ENCODE assay signal across 9 mouse cellular contexts in the genomic region with DNA sequence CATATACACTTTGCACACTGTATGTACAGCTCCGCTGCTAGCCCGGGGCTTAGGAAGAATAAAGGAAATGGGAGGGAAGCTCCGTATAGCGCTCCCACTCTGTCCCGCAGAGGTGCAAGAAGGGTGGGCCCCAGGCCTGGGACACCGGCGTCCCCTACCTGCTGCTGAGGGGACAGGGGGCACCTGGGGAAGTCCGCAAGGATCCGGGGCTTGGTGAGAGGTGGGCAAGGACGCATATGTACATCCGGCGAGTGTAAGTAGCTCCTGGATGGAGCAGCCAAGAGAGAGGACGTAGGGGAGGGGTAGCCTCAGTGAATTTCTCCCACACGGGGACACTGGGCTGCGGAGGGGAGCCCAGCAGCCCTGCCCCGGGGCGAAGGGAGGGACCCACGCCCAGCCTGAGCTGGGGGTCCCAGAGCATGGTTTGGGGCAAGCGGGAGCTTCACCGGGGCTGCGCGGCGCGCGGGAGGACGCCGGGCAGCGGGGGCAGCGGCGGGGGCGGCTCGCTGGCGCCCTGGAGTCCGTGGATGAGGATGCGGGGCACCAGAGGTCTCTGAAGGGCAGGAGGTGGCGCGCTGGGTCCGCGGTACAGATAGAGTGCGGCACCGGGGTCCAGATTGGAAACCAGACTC. TPM values are rescaled to one million over a fixed set of nuclear protein-coding genes. Genes with fewer than 3 reads are reported as not detected.
DNase-seq lines count a peak whose midpoint lies in the region; ATAC-seq and TF ChIP-seq lines count a peak whose summit lies in the region.
"Had no signal": no experiment of that assay in that cellular context is flagged by ENCODE, and none has a peak within 500 bp of the region (broad histone marks: within the 10 kb centered on the region; RNA-seq: fewer than 3 reads in every experiment).

No protein-coding gene starts in this region.

- no peak for ATAC-seq in heart, embryonic 12.5 days (ENCODE audit: insufficient number of reproducible peaks, low FRiP score)
- no peak for ATAC-seq in forebrain, embryonic 16.5 days

- H3K27ac ChIP-seq in heart, embryonic 12.5 days (ENCODE audit: poor library complexity, severe bottlenecking): no peak overlapping the region
- no peak overlapping the region for H3K27ac ChIP-seq in ES-E14 (ENCODE audit: insufficient read depth, low read depth, low read length, poor library complexity, severe bottlenecking)
- no peak overlapping the region for H3K27ac ChIP-seq in forebrain, embryonic 16.5 days (ENCODE audit: low read length)
- H3K27ac ChIP-seq in midbrain, embryonic 10.5 days (replicated peaks): peak overlapping the region; percentile 84

- H3K36me3 ChIP-seq in heart, embryonic 12.5 days: peaks cover 16% of the 10 kb centered on the region
- H3K36me3 ChIP-seq in ES-E14 (ENCODE audit: control insufficient read depth, insufficient read depth, low read length, poor library complexity, severe bottlenecking): peaks cover 4% of the 10 kb centered on the region; the same call in 1 of the 2 replicates
- H3K36me3 ChIP-seq in forebrain, embryonic 16.5 days (ENCODE audit: control insufficient read depth, insufficient read depth): no peaks in the 10 kb centered on the region
- 0 out of 2 replicates have a peak, but pooled peaks cover 9% of the 10 kb centered on the region for H3K36me3 ChIP-seq in midbrain, embryonic 10.5 days

- intact Hi-C loops in heart, postnatal 14 days (cut with DNase I): no loop called here

- no peaks in the 10 kb centered on the region for H3K9me3 ChIP-seq in heart, embryonic 12.5 days (replicated peaks)
- no peaks in the 10 kb centered on the region for H3K9me3 ChIP-seq in ES-E14 (ENCODE audit: control insufficient read depth, insufficient read depth, low read depth, low read length)
- H3K9me3 ChIP-seq in forebrain, embryonic 16.5 days (ENCODE audit: control insufficient read depth, low read length): no peaks in the 10 kb centered on the region
- H3K9me3 ChIP-seq in midbrain, embryonic 10.5 days (replicated peaks): no peaks in the 10 kb centered on the region

- in situ Hi-C loops in ES-E14 (cut with MboI; ENCODE audit: low sequenced_read_pairs in 2 of 2, unreplicated experiment in 2 of 2): loop anchor here in 1 of 2 experiments (25.0 kb wide), 1 partner anchor 328 kb away; no protein-coding TSS in a partner anchor

- peaks cover 27% of the 10 kb centered on the region for H3K4me1 ChIP-seq in heart, embryonic 12.5 days (replicated peaks)
- H3K4me1 ChIP-seq in ES-E14 (ENCODE audit: control insufficient read depth in 2 of 2, insufficient read depth in 2 of 2, low read length in 2 of 2, poor library complexity in 1 of 2): peaks cover 0 to 4% of the 10 kb centered on the region in 2 experiments; a peak in 2 of 4 replicates
- H3K4me1 ChIP-seq in forebrain, embryonic 16.5 days (replicated peaks; ENCODE audit: control insufficient read depth, insufficient read depth, low read length): peaks cover 28% of the 10 kb centered on the region
- peaks cover 72% of the 10 kb centered on the region for H3K4me1 ChIP-seq in midbrain, embryonic 10.5 days

- H3K27me3 ChIP-seq in heart, embryonic 12.5 days (replicated peaks): peaks cover 89% of the 10 kb centered on the region
- H3K27me3 ChIP-seq in forebrain, embryonic 16.5 days (replicated peaks; ENCODE audit: control insufficient read depth, insufficient read depth, low read length): peaks cover 74% of the 10 kb centered on the region
- peaks cover 100% of the 10 kb centered on the region for H3K27me3 ChIP-seq in midbrain, embryonic 10.5 days (ENCODE audit: low read depth, poor library complexity, severe bottlenecking)

- 1% methylated on average over 41 of the region's 41 CpGs for WGBS in heart, embryonic 12.5 days
- WGBS in forebrain, embryonic 16.5 days: 1% methylated on average over 40 of the region's 41 CpGs
- WGBS in midbrain, embryonic 10.5 days: under 1% methylated on average over 41 of the region's 41 CpGs

- H3K4me2 ChIP-seq in heart, embryonic 12.5 days: peak overlapping the region; percentile 69
- 0 out of 2 replicates have a peak overlapping the region, but pooled peaks have one; percentile 2 for H3K4me2 ChIP-seq in forebrain, embryonic 16.5 days (ENCODE audit: low read length)

- peak overlapping the region; percentile 36 for H3K4me3 ChIP-seq in heart, embryonic 12.5 days
- peak overlapping the region; percentile 48 to 49; a peak in 3 of 4 replicates for H3K4me3 ChIP-seq in ES-E14 (ENCODE audit: insufficient read depth in 1 of 2, low read depth in 1 of 2, low read length in 2 of 2, poor library complexity in 1 of 2, severe bottlenecking in 1 of 2)
- no peak overlapping the region for H3K4me3 ChIP-seq in forebrain, embryonic 16.5 days (replicated peaks; ENCODE audit: low read length)
- H3K4me3 ChIP-seq in midbrain, embryonic 10.5 days: peak overlapping the region; percentile 53

- H3K9ac ChIP-seq in heart, embryonic 12.5 days: no peak overlapping the region
- H3K9ac ChIP-seq in ES-E14 (ENCODE audit: insufficient read depth, low read depth, low read length, poor library complexity, severe bottlenecking): 0 out of 2 replicates have a peak overlapping the region, but pooled peaks have one; percentile 2
- no peak overlapping the region for H3K9ac ChIP-seq in forebrain, embryonic 16.5 days (replicated peaks; ENCODE audit: low read depth, low read length)

- DNase-seq in heart, postnatal 14 days: no peak
- DNase-seq in ES-E14 (ENCODE audit: low read depth, low spot score): no peak
- DNase-seq in midbrain, embryonic 10.5 days (ENCODE audit: low spot score): peak; percentile 47
- DNase-seq in ovary, postnatal 36 days (ENCODE audit: low spot score): no peak
- DNase-seq in frontal cortex, adult 2 months (ENCODE audit: extremely low spot score in 1 of 2, low spot score in 1 of 2): no peak
- no peak for DNase-seq in lung, postnatal 14 days
- DNase-seq: cerebellum, adult 11-12 months had no signal

TF ChIP-seq in ES-E14, 5 proteins besides CTCF, POLR2A, EP300 and RAD21:
- TF ChIP-seq ZNF384 (IDR thresholded peaks at IDR 0.05; ENCODE audit: low read depth, low read length) (no peak), CHD2 (IDR thresholded peaks at IDR 0.05; ENCODE audit: low read depth, low read length) (no peak), HCFC1 (IDR thresholded peaks at IDR 0.05; ENCODE audit: borderline replicate concordance, insufficient read depth, low read length) (no peak), MAFK (IDR thresholded peaks at IDR 0.05; ENCODE audit: insufficient read depth, low read depth, low read length) (no peak), ZC3H11A (IDR thresholded peaks at IDR 0.05; ENCODE audit: borderline replicate concordance, low read depth, low read length) (no peak)

RNA-seq across cellular contexts. Expression of gene Barhl1, which starts 7.2 kb away (rescaled TPM):
- not detected in 2 replicates for polyA plus RNA-seq in heart, embryonic 12.5 days (2016; fragmentation: Nextera tagmentation; extraction: Ambion mirVana)
- total RNA-seq in heart, postnatal 14 days (2021): not detected
- total RNA-seq in ES-E14 (2012; rRNA removed): 0.18 and 0.26 TPM in 2 replicates
- 0.83 and 0.89 TPM in 2 replicates for polyA plus RNA-seq in forebrain, embryonic 16.5 days (2015; fragmentation: Nextera tagmentation; extraction: Ambion mirVana)
- polyA plus RNA-seq in midbrain, embryonic 10.5 days (2016; fragmentation: Nextera tagmentation; extraction: Ambion mirVana): 10.9 and 13.8 TPM in 2 replicates
- polyA plus RNA-seq in frontal cortex, adult 2 months (2012; rRNA removed): 0.04 and 0.23 TPM in 2 replicates
